Mouse (Mus musculus): ENCODE measurements at regions not wholly inside any gene's neighbourhood (a gene's known extent, or its start where the extent isn't known, plus 50 kb on each side); places are given as distances from the start of the nearest gene placed in this dataset.
A peak's percentile ranks its signal among the peaks of the same experiment; 100 is the strongest.

- ATAC-seq (replicated peaks; ENCODE audit: insufficient number of reproducible peaks, low FRiP score, low TSS enrichment), result no peak; the same call in 1 of the 2 replicates
- H3K27me3 ChIP-seq (ENCODE audit: control insufficient read depth, insufficient read depth, low read length), result no peaks in the 10 kb centered on the region
- H3K9ac ChIP-seq (ENCODE audit: low read depth, low read length), result no peak overlapping the region
- H3K4me3 ChIP-seq (ENCODE audit: low read depth, low read length), result no peak overlapping the region
- WGBS (ENCODE audit: insufficient replicate concordance), result 37% methylated on average over 2 of the region's 2 CpGs
- H3K36me3 ChIP-seq (ENCODE audit: control insufficient read depth, insufficient read depth, low read length), result no peaks in the 10 kb centered on the region
- H3K27ac ChIP-seq (ENCODE audit: low read depth, low read length), result no peak overlapping the region
- H3K4me2 ChIP-seq, result no peak overlapping the region
- peaks cover 6% of the 10 kb centered on the region; the same call in 1 of the 2 replicates for H3K4me1 ChIP-seq (ENCODE audit: control insufficient read depth, insufficient read depth, low read length)
- H3K9me3 ChIP-seq (replicated peaks; ENCODE audit: control insufficient read depth, low read length), result no peaks in the 10 kb centered on the region
Measured at GRCm38 (mm10) chr10:37250157-37250556, 111.4 kb upstream of the Marcks start.

DNA sequence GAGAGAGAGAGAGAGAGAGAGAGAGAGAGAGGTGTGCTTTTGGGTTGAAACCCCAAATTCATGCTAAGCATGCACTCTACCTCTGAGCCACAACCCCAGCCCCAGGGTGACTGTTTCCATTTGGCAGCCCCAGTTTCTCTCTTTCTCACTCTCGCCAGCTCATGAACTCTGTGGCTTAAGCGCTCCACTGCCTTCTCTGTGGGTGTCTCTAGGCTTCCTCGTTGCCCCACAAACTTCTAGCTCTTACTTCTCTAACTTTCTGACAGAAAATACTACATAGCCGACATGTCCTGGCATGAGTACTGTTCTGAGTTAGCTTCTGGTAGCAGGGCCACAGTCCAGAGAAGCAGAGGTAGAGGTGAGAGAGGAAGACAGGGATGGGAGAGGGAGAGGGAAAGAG, 110.8 kb upstream of the Marcks start:
- ATAC-seq (replicated peaks; ENCODE audit: insufficient number of reproducible peaks, low FRiP score, low TSS enrichment), result no peak
- no peaks in the 10 kb centered on the region for H3K36me3 ChIP-seq (ENCODE audit: control insufficient read depth, insufficient read depth, low read length)
- no peaks in the 10 kb centered on the region for H3K27me3 ChIP-seq (ENCODE audit: control insufficient read depth, insufficient read depth, low read length)
- no peak overlapping the region for H3K27ac ChIP-seq (ENCODE audit: low read depth, low read length)
- H3K9ac ChIP-seq (ENCODE audit: low read depth, low read length), result no peak overlapping the region
- no peak overlapping the region for H3K4me3 ChIP-seq (ENCODE audit: low read depth, low read length)
- H3K4me1 ChIP-seq (ENCODE audit: control insufficient read depth, insufficient read depth, low read length), result peaks cover 6% of the 10 kb centered on the region; the same call in 1 of the 2 replicates
- 72% methylated on average over 4 of the region's 4 CpGs for WGBS (ENCODE audit: insufficient replicate concordance)
- no peaks in the 10 kb centered on the region for H3K9me3 ChIP-seq (replicated peaks; ENCODE audit: control insufficient read depth, low read length)
- H3K4me2 ChIP-seq, result no peak overlapping the region

GRCm38 (mm10) chr10:37247121-37247520, 108.4 kb upstream of the Marcks start:
- H3K9me3 ChIP-seq (replicated peaks; ENCODE audit: control insufficient read depth, low read length), result no peaks in the 10 kb centered on the region
- no peaks in the 10 kb centered on the region for H3K36me3 ChIP-seq (ENCODE audit: control insufficient read depth, insufficient read depth, low read length)
- H3K9ac ChIP-seq (ENCODE audit: low read depth, low read length), result no peak overlapping the region
- H3K27me3 ChIP-seq (ENCODE audit: control insufficient read depth, insufficient read depth, low read length), result no peaks in the 10 kb centered on the region; the same call in 1 of the 2 replicates
- H3K4me3 ChIP-seq (ENCODE audit: low read depth, low read length), result no peak overlapping the region
- no peak for ATAC-seq (replicated peaks; ENCODE audit: insufficient number of reproducible peaks, low FRiP score, low TSS enrichment)
- no peak overlapping the region for H3K4me2 ChIP-seq
- H3K4me1 ChIP-seq (ENCODE audit: control insufficient read depth, insufficient read depth, low read length), result peaks cover 6% of the 10 kb centered on the region; the same call in 1 of the 2 replicates
- H3K27ac ChIP-seq (ENCODE audit: low read depth, low read length), result no peak overlapping the region

GRCm38 (mm10) chr10:37243136-37243535, 104.4 kb upstream of the Marcks start:
- no peaks in the 10 kb centered on the region for H3K4me1 ChIP-seq (ENCODE audit: control insufficient read depth, insufficient read depth, low read length)
- H3K9ac ChIP-seq (ENCODE audit: low read depth, low read length), result no peak overlapping the region
- no peak overlapping the region for H3K4me3 ChIP-seq (ENCODE audit: low read depth, low read length)
- no peak overlapping the region for H3K27ac ChIP-seq (ENCODE audit: low read depth, low read length)
- H3K4me2 ChIP-seq, result no peak overlapping the region
- 67% methylated on average over 2 of the region's 2 CpGs for WGBS (ENCODE audit: insufficient replicate concordance)
- no peaks in the 10 kb centered on the region for H3K9me3 ChIP-seq (replicated peaks; ENCODE audit: control insufficient read depth, low read length)
- peaks cover 7% of the 10 kb centered on the region for H3K27me3 ChIP-seq (ENCODE audit: control insufficient read depth, insufficient read depth, low read length)
- H3K36me3 ChIP-seq (ENCODE audit: control insufficient read depth, insufficient read depth, low read length), result no peaks in the 10 kb centered on the region
- ATAC-seq (replicated peaks; ENCODE audit: insufficient number of reproducible peaks, low FRiP score, low TSS enrichment), result no peak

DNA sequence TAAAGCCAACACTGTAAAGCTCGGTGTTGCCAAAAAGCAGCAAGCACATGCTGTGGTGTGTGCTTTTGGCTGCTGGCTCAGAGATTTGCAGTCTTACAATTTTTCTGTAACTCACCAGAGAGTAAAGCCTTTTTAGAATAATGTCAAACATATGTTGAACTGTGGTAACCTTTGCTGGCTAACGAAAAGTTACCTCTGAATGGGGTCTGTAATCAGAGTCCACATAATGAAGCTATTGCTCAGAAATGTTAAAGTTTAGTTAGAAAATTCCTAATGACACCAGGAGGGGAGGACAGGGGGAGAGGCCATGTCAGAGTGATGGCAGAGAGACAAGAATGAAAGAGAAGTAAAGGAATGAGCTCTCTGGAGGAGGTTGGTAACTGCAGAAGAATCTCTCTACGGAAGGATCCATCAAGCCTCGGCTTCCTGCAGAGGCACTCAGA, 103.1 kb upstream of the Marcks start:
- no peaks in the 10 kb centered on the region for H3K4me1 ChIP-seq (ENCODE audit: control insufficient read depth, insufficient read depth, low read length)
- H3K9me3 ChIP-seq (replicated peaks; ENCODE audit: control insufficient read depth, low read length), result no peaks in the 10 kb centered on the region
- H3K36me3 ChIP-seq (ENCODE audit: control insufficient read depth, insufficient read depth, low read length), result no peaks in the 10 kb centered on the region
- H3K4me3 ChIP-seq (ENCODE audit: low read depth, low read length), result no peak overlapping the region
- ATAC-seq (replicated peaks; ENCODE audit: insufficient number of reproducible peaks, low FRiP score, low TSS enrichment), result no peak
- peaks cover 7% of the 10 kb centered on the region for H3K27me3 ChIP-seq (ENCODE audit: control insufficient read depth, insufficient read depth, low read length)
- no peak overlapping the region for H3K27ac ChIP-seq (ENCODE audit: low read depth, low read length)
- 59% methylated on average over 4 of the region's 4 CpGs for WGBS (ENCODE audit: insufficient replicate concordance)
- H3K9ac ChIP-seq (ENCODE audit: low read depth, low read length), result no peak overlapping the region
- no peak overlapping the region for H3K4me2 ChIP-seq

DNA sequence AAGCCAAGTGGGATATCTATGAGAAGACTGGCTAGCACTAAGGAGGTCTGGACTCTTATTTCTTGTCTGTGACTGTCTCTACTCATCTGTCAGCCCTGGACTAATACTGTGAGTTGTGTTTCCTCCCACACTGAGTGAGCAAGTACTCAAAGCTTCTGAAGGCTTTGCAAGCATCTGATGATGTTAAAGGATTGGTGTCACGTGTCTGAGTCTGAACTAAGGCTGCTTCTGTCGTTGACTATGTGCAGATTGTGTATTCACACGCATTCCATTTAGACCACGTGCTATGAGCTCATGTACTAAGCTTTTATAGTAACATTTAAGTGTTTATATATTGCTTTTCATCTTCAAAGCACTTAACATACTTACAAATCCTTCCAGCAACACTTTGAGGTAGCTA, 101.9 kb upstream of the Marcks start:
- H3K27ac ChIP-seq (ENCODE audit: low read depth, low read length), result no peak overlapping the region
- no peaks in the 10 kb centered on the region for H3K36me3 ChIP-seq (ENCODE audit: control insufficient read depth, insufficient read depth, low read length)
- no peaks in the 10 kb centered on the region for H3K4me1 ChIP-seq (ENCODE audit: control insufficient read depth, insufficient read depth, low read length)
- peaks cover 7% of the 10 kb centered on the region for H3K27me3 ChIP-seq (ENCODE audit: control insufficient read depth, insufficient read depth, low read length)
- no peak overlapping the region for H3K9ac ChIP-seq (ENCODE audit: low read depth, low read length)
- H3K4me3 ChIP-seq (ENCODE audit: low read depth, low read length), result no peak overlapping the region
- ATAC-seq (replicated peaks; ENCODE audit: insufficient number of reproducible peaks, low FRiP score, low TSS enrichment), result no peak
- H3K4me2 ChIP-seq, result no peak overlapping the region
- WGBS (ENCODE audit: insufficient replicate concordance), result 50% methylated on average over 4 of the region's 4 CpGs
- no peaks in the 10 kb centered on the region for H3K9me3 ChIP-seq (replicated peaks; ENCODE audit: control insufficient read depth, low read length)

GRCm38 (mm10) chr10:37240201-37240600, 101.5 kb upstream of the Marcks start:
- Histone ChIP-seq H3K4me1 (ENCODE audit: control insufficient read depth, insufficient read depth, low read length) (no peaks in the 10 kb centered on the region; the same call in 1 of the 2 replicates), H3K4me2 (no peak overlapping the region), H3K9ac (ENCODE audit: low read depth, low read length) (no peak overlapping the region), H3K4me3 (ENCODE audit: low read depth, low read length) (no peak overlapping the region), H3K36me3 (ENCODE audit: control insufficient read depth, insufficient read depth, low read length) (no peaks in the 10 kb centered on the region), H3K27ac (ENCODE audit: low read depth, low read length) (no peak overlapping the region), H3K27me3 (ENCODE audit: control insufficient read depth, insufficient read depth, low read length) (peaks cover 7% of the 10 kb centered on the region), H3K9me3 (replicated peaks; ENCODE audit: control insufficient read depth, low read length) (no peaks in the 10 kb centered on the region)
- 84% methylated on average over 3 of the region's 3 CpGs for WGBS (ENCODE audit: insufficient replicate concordance)
- no peak for ATAC-seq (replicated peaks; ENCODE audit: insufficient number of reproducible peaks, low FRiP score, low TSS enrichment)

DNA sequence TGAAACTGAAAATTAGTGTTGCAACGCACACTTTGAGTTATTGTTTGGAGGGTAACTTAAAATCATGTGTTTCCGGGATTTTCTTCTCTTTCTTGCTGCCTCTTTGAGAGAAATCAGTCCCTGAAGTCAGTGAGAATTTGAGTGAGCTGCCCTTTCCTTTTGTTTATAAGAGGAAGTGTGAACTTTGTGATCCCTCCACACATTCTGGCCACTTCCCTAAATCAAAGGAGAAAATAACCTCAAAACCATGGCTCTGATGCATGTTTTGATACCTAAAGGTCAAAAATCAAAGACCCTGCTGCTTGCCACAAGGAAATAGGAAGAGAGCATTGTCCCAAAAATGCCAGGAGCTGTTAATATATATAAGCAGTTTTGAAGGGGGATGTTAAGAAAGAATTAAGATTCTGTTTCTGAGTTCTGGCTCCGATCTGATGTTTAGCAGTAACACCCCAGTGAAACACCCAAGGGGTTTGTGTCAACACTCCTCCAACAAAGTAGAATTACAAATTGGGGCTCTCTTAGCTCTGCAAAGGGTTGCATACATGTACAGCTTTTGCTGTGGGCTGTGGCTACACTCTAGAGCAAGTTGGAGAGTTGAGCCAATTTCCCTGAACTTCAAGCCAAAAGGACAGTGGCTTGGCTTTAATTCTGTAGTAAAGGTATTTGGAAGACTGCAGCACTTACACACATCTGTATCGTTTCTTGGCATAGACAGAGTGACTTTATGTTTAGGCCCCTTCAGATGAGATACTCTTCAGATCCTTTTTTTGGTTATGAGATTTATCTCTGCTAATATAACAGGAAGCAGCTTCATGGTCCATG, 97.5 kb upstream of the Marcks start:
- Histone ChIP-seq H3K4me2 (no peak overlapping the region), H3K27ac (ENCODE audit: low read depth, low read length) (0 out of 2 replicates have a peak overlapping the region, but pooled peaks have one; percentile 29), H3K27me3 (ENCODE audit: control insufficient read depth, insufficient read depth, low read length) (no peaks in the 10 kb centered on the region; the same call in 1 of the 2 replicates), H3K9ac (ENCODE audit: low read depth, low read length) (no peak overlapping the region), H3K36me3 (ENCODE audit: control insufficient read depth, insufficient read depth, low read length) (no peaks in the 10 kb centered on the region), H3K9me3 (replicated peaks; ENCODE audit: control insufficient read depth, low read length) (no peaks in the 10 kb centered on the region), H3K4me3 (ENCODE audit: low read depth, low read length) (no peak overlapping the region), H3K4me1 (ENCODE audit: control insufficient read depth, insufficient read depth, low read length) (peaks cover 11% of the 10 kb centered on the region)
- WGBS (ENCODE audit: insufficient replicate concordance), result 64% methylated on average over 4 of the region's 4 CpGs
- ATAC-seq (replicated peaks; ENCODE audit: insufficient number of reproducible peaks, low FRiP score, low TSS enrichment), result no peak

Data from heart, embryonic 11.5 days (tissue).